Mouse (Mus musculus) ES-Bruce4 (cell line): ENCODE measurements around the gene F8. TPM values are rescaled to one million over a fixed set of nuclear protein-coding genes. Genes with fewer than 3 reads are reported as not detected.
"Not testable (repeated sequence)": the region's sequence is repeated elsewhere in the genome, so short reads cannot be mapped to it uniquely, and the experiment has no call there.

Experiments
- H3K27ac ChIP-seq: 2 replicates; pipeline ENCODE4 v1.5.1; 2012; ENCODE audit warnings: low read length, inconsistent platforms; ENCODE audit not compliant: insufficient read depth
- H3K27me3 ChIP-seq: 2 replicates; pipeline ENCODE4 v1.6.1; 2012; ENCODE audit warnings: mild to moderate bottlenecking, low read length, inconsistent platforms; ENCODE audit not compliant: control insufficient read depth, poor library complexity, insufficient read depth, severe bottlenecking
- H3K36me3 ChIP-seq: 2 replicates; pipeline ENCODE4 v1.6.1; 2012; ENCODE audit warnings: inconsistent platforms, mild to moderate bottlenecking, low read length, moderate library complexity; ENCODE audit not compliant: control insufficient read depth, poor library complexity, insufficient read depth, severe bottlenecking
- H3K4me1 ChIP-seq: one replicate; pipeline ENCODE4 v1.8.1; 2011; ENCODE audit warnings: low read length; ENCODE audit not compliant: control insufficient read depth, insufficient read depth
- H3K4me3 ChIP-seq: 2 replicates; pipeline ENCODE4 v1.5.1; 2011; ENCODE audit warnings: low read depth, mild to moderate bottlenecking, low read length
- H3K9ac ChIP-seq: 2 replicates; pipeline ENCODE4 v1.6.1; 2012; ENCODE audit warnings: low read depth, mild to moderate bottlenecking, inconsistent platforms; ENCODE audit not compliant: poor library complexity, severe bottlenecking
- H3K9me3 ChIP-seq: replicated peaks from 2 replicates; pipeline ENCODE4 v1.6.1; 2012; ENCODE audit warnings: mild to moderate bottlenecking, low read length, inconsistent platforms; ENCODE audit not compliant: control insufficient read depth, poor library complexity, insufficient read depth, severe bottlenecking
- CTCF ChIP-seq: IDR thresholded peaks from one replicate; pipeline ENCODE4 v1.8.1; 2011; ENCODE audit warnings: low read depth, low read length
- EP300 ChIP-seq: IDR thresholded peaks from 2 replicates; pipeline ENCODE4 v1.6.1; 2011; ENCODE audit warnings: low read depth, low read length; ENCODE audit not compliant: insufficient read depth
- POLR2A ChIP-seq: IDR thresholded peaks from one replicate; pipeline ENCODE4 v1.8.1; 2011; ENCODE audit warnings: low read length; ENCODE audit not compliant: insufficient read depth
- polyA plus RNA-seq: library from polyadenylated mRNA; stranded (reverse); fragments of >200 nt; gene quantifications from 2 replicates; pipeline ENCODE4 v1.2.4, GENCODE M21; 2011; ENCODE audit warnings: low read depth; ENCODE audit not compliant: missing spikeins, insufficient read depth, insufficient read length

The F8 gene
- polyA plus RNA-seq, 1 experiment: 0.40 TPM

GRCm38 (mm10) chrX:75323556-75323955 lies 58.9 kb downstream of the F8 start:
- Histone ChIP-seq H3K36me3 (no peaks in the 10 kb centered on the region), H3K4me3 (no peak overlapping the region), H3K9me3 (no peaks in the 10 kb centered on the region), H3K4me1 (no peaks in the 10 kb centered on the region), H3K27ac (no peak overlapping the region), H3K27me3 (no peaks in the 10 kb centered on the region), H3K9ac (no peak overlapping the region)
- TF ChIP-seq POLR2A (no peak), EP300 (no peak), CTCF (no peak)

- Histone ChIP-seq H3K27ac (no peak overlapping the region), H3K9ac (no peak overlapping the region), H3K4me1 (no peaks in the 10 kb centered on the region), H3K9me3 (no peaks in the 10 kb centered on the region), H3K4me3 (no peak overlapping the region), H3K27me3 (no peaks in the 10 kb centered on the region), H3K36me3 (no peaks in the 10 kb centered on the region)
- TF ChIP-seq EP300: no peak
- peak; percentile 53 for TF ChIP-seq CTCF
These were observed 110.7 kb downstream of the F8 start for GRCm38 (mm10) chrX:75271676-75272075.

GRCm38 (mm10) chrX:75233603-75234376 lies 148.6 kb downstream of the F8 start:
- H3K9me3 ChIP-seq, H3K4me1 ChIP-seq, H3K27ac ChIP-seq, H3K9ac ChIP-seq, H3K27me3 ChIP-seq, H3K36me3 ChIP-seq, H3K4me3 ChIP-seq: not testable (repeated sequence)

GRCm38 (mm10) chrX:75231456-75231855 lies 151.0 kb downstream of the F8 start:
- H3K27ac ChIP-seq: no peak overlapping the region
- H3K36me3 ChIP-seq: no peaks in the 10 kb centered on the region
- no peaks in the 10 kb centered on the region for H3K4me1 ChIP-seq
- no peaks in the 10 kb centered on the region for H3K9me3 ChIP-seq
- no peak overlapping the region for H3K4me3 ChIP-seq
- H3K9ac ChIP-seq: no peak overlapping the region
- TF ChIP-seq CTCF (no peak), POLR2A (no peak), EP300 (no peak)
- H3K27me3 ChIP-seq: no peaks in the 10 kb centered on the region

GRCm38 (mm10) chrX:75163670-75164069 lies 218.7 kb downstream of the F8 start, which contains the start of gene Smim9:
TSS of gene Smim9 (minus strand) at chrX:75163770.
- Histone ChIP-seq H3K27me3 (no peaks in the 10 kb centered on the region), H3K27ac (no peak within 1 kb of the TSS), H3K36me3 (no peaks in the 10 kb centered on the region), H3K4me1 (no peaks in the 10 kb centered on the region), H3K9me3 (no peaks in the 10 kb centered on the region), H3K9ac (no peak within 1 kb of the TSS), H3K4me3 (no peak within 1 kb of the TSS)
- TF ChIP-seq POLR2A (no peak), EP300 (no peak), CTCF (no peak)

- Histone ChIP-seq H3K27ac (no peak overlapping the region), H3K9ac (peak overlapping the region; percentile 52; the same call in 1 of the 2 replicates), H3K36me3 (no peaks in the 10 kb centered on the region), H3K4me1 (no peaks in the 10 kb centered on the region), H3K4me3 (no peak overlapping the region), H3K9me3 (no peaks in the 10 kb centered on the region), H3K27me3 (no peaks in the 10 kb centered on the region)
- no peak for TF ChIP-seq POLR2A
- TF ChIP-seq CTCF: no peak
- no peak for TF ChIP-seq EP300
These were observed 226.7 kb downstream of the F8 start for GRCm38 (mm10) chrX:75155576-75156243.
